Mouse (Mus musculus) splenic B cell, adult 2 months (primary cell): ENCODE measurements around the gene Zc3h7b.
"Not testable (repeated sequence)": the region's sequence is repeated elsewhere in the genome, so short reads cannot be mapped to it uniquely, and the experiment has no call there.

ENCODE experiments used
- DNase-seq: peaks from one replicate; pipeline ENCODE4 v3.0.0-alpha.2; 2011; ENCODE audit warnings: low read depth, low spot score
- H3K27me3 ChIP-seq: 2 replicates; pipeline ENCODE4 v1.6.1; 2012; ENCODE audit warnings: mild to moderate bottlenecking, low read length, moderate library complexity, mixed read lengths; ENCODE audit not compliant: control insufficient read depth, poor library complexity, insufficient read depth, severe bottlenecking
- H3K36me3 ChIP-seq: 2 replicates; pipeline ENCODE4 v1.6.1; 2012; ENCODE audit warnings: mild to moderate bottlenecking, low read length, moderate library complexity, mixed read lengths; ENCODE audit not compliant: control insufficient read depth, poor library complexity, insufficient read depth, severe bottlenecking

The Zc3h7b gene

DNA sequence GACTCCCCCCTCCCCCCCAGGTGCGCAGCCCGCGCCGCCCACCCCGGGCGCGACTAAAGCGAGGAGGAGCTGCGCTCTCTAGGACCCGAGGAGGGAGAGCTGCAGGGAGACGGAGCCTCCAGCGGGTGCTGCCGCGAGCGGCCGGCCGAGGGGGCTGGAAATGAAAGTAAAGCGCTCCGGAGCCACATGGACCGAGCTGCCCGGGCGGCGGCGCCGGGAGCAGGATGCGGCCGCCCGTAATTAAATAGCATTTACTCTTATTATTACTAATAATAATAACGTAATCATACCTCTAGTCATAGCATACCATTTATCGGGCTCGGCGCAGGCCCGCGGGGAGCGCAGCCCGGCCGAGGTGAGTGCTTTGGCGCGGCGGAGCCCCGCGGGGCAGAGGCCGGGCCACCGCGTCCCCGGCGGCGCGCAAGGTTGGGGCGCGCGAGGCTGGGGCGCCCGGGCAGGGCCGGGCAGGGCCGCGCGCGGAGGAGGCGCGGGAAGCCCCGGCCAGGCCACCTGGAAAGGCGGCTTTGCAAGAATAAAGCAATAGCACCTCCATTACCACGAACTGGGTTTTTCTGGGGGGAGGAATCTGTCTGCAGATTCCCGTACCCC is at the start of gene Zc3h7b, which contains the start of gene Rangap1:
Gene Zc3h7b (plus strand): TSS at position 66 of the 609 bp plus-strand sequence.
Gene Rangap1 (minus strand): TSS at position 539 of the 609 bp plus-strand sequence.
- peak; percentile 65 for DNase-seq
- no peaks in the 10 kb centered on the region for H3K36me3 ChIP-seq
- H3K27me3 ChIP-seq = no peaks in the 10 kb centered on the region

DNA sequence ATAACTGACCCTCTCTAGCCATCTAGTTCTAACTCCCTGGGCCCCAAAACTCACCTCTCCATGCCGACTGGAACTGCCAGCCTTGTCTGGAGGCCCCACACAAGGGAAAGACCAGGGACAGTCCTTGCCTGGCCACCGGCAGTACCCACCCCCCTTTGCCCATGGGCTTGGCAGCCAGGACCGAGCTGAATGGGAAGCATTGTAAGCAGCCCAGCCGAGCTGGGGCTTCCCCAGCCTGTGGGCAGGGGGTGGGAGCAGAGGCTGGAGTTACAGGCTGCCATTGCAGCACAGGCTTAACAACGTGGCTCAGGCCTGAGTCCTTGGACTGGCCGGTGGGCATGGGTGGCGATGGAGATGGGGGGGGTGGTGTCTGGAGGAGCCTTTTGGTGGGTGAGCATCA is 47.7 kb upstream of the Zc3h7b start, which contains the start of gene Chadl:
Gene Chadl (minus strand): TSS at position 113 of the 400 bp plus-strand sequence.
- Histone ChIP-seq H3K36me3 (no peaks in the 10 kb centered on the region), H3K27me3 (no peaks in the 10 kb centered on the region)
- no peak for DNase-seq

DNA sequence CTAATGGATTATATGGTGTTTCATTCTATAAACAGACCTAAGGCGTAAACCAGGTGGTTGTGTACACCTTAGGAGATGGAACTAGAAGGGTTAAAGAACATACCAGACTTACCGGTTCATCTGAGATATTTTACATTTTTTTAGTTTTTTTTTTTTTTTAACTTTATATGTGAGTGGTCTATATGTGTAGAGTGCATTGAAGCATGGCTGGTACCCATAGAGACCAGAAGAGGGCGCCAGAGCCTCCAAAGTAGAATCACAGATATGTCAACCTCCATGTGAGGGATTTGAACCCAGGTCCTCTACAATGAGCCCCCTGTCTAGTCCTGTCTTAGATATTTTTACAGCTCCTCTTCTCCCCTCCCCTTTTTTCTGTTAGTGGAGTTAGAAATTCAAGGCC is 47.0 kb upstream of the Zc3h7b start:
- DNase-seq = peak; percentile 74
- Histone ChIP-seq H3K27me3 (no peaks in the 10 kb centered on the region), H3K36me3 (no peaks in the 10 kb centered on the region)

DNA sequence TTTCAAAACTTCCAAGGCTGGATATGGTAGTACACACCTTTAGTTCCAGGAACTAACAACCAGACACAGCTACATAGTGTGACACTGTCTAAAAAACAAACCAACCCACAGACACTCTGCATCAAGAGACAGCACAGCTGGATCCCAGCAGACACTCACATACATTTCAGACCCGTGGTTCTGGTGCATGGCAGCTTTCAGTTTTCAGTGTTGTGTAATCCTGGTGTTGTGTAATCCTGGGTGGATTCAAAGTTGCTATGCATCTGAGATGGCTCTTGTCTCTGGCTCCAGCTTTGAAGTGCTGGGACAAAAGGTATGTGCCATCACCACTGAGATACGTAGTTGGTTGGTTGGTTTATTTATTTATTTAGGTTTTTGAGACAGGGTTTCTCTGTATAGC is 46.3 kb upstream of the Zc3h7b start:
- no peaks in the 10 kb centered on the region for H3K36me3 ChIP-seq
- no peak for DNase-seq
- no peaks in the 10 kb centered on the region for H3K27me3 ChIP-seq

DNA sequence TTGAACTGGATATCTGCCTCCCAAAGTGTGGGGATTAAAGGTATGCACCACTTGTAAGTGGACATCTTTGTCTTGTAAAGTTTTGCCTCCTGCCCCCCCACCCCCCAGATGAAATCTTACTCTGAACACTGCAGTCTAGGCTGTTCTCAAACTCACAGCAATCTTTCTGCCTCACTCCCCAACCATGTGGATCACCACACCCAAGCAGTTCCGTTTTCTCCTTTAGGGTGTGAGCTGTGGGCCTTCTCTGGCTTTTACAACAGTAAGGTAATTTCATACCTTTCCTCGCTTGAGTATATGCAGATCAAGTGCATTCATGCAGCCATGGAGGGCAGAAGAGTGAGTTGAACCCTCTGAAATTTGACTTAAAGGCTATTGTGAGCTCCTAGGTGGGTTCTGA is 44.7 kb upstream of the Zc3h7b start:
- Histone ChIP-seq H3K27me3 (no peaks in the 10 kb centered on the region), H3K36me3 (0 out of 2 replicates have a peak, but pooled peaks cover 5% of the 10 kb centered on the region)
- no peak for DNase-seq

DNA sequence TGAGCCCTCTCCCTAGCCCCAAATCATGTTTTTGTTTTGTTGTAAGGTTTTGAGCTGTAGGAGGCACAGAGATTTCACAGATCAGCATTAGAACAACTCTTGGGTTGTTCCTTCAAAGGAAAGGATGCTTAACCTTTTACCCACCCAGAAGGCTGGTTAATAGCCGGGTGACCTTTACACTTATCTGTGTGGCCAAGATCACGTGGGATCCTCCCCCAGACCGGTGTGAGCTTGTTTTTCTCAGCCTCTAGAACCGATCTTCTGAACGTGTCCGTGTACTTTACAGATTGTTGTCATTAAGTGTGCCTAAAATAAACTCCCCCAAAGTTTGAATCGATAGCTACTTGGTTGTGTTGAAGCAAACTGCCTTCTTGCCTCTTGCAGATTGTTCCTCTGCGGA is 44.3 kb upstream of the Zc3h7b start:
- DNase-seq = no peak

DNA sequence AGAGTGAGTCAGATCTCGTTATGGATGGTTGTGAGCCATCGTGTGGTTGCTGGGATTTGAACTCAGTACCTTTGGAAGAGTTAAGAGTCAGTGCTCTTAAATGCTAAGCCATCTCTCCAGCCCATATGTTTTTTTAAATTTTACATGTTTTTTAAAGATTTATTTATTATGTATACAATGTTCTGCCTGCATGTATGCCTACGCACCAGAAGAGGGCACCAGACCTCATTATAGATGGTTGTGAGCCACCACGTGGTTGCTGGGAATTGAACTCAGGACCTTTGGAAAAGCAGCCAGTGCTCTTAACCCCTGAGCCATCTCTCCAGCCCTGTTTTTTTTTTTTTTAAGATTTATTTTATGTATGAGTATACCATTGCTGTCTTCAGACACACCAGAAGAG is 43.5 kb upstream of the Zc3h7b start:
- not testable (repeated sequence) for H3K27me3 ChIP-seq, DNase-seq
- H3K36me3 ChIP-seq = peaks cover 11% of the 10 kb centered on the region; the same call in 1 of the 2 replicates

More for the DNA sequence above, 44.3 kb upstream of the Zc3h7b start:
- Histone ChIP-seq H3K27me3 (no peaks in the 10 kb centered on the region), H3K36me3 (peaks cover 8% of the 10 kb centered on the region; the same call in 1 of the 2 replicates)

DNA sequence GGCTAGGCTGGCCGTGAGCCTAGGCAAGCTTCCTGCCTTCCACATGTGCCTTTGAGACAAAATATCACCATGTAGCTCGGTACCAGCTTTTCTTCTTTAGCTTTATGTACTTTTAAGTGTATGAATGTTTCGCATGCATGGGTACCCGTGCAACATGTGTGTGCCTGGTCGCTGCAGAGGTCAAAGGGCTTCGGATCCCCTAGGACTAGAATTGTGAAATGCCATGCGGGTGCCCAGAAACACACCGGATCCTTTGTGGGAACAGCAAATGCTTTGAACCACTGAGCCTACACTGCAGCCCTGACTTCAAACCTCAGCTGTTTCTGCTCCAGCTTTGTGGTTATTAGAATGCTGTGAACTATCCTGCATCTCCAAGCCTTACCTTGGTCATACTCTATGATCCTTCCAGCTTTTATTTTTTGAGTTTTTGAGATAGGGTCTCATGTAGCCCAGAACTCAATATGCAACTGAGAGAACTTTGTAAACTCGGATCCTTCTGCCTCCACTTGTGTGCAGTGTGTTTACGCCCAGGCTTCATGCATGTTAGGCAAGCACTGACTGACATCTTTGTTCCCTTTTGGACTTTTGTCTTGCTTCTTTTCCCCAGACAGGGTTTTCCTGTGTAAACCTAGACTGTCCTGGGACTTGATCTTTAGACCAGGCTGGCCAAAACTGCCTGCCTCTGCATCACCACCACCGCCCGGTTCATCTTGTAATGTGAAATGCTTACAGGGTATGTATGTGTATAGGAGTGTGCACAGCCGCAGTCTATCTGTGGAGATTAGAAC is 42.4 kb upstream of the Zc3h7b start:
- no peaks in the 10 kb centered on the region for H3K27me3 ChIP-seq
- H3K36me3 ChIP-seq = peaks cover 11% of the 10 kb centered on the region; the same call in 1 of the 2 replicates
- no peak for DNase-seq

DNA sequence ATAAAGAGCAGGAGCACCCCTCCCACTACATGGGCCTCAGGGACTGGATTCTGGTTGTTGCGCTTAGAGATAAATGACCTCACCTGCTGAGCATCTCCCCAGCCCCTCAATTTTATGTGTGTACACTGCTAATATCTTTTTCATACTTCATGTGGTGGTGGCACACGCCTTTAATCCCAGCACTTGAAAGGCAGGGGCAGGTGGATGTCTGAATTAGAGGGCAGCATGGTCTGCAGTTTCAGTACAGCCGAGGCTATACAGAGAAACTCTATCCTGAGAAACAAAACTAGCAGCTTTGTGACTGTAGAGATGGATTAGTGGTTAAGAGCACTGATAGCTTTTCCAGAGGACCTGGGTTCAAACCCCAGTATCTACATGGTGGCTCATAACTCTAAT is 41.8 kb upstream of the Zc3h7b start:
- Histone ChIP-seq H3K27me3 (no peaks in the 10 kb centered on the region), H3K36me3 (peaks cover 11% of the 10 kb centered on the region; the same call in 1 of the 2 replicates)
- DNase-seq = no peak

DNA sequence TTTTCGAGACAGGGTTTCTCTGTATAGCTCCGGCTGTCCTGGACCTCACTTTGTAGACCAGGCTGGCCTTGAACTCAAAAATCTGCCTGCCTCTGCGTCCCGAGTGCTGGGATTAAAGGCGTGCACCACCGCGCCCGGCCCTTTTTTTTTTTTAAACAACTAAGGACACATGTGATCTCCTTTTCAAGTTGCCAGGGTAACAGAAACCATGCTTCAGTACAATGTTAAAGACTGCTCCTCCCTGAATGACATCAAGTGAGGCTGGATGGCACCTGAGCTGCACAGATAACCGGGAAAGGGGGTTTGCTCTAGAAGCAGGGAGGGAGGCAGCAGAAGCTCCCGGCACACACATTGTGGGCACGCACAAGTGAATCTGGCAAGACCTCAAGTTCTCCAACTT is 35.9 kb upstream of the Zc3h7b start:
- Histone ChIP-seq H3K36me3 (peaks cover 25% of the 10 kb centered on the region), H3K27me3 (no peaks in the 10 kb centered on the region)
- no peak for DNase-seq

DNA sequence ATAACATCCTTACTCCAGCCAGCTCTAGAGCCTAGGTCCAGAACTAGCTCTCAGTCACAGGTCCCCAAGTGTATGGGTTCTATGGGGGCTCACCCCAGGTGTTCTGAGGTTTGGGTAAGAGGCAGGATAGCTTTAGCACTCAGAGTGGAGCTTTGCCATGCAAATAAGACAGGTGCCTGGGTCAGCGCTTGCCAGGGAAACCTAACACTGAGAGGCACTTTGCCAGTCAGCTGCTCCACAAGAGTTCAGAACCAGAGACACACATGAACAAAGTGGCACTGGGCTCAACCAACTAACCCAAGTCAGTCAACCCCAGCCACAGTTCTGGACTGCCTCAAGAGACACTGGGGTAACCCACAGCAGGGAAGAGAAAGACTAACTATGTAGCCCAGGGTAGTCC is 35.2 kb upstream of the Zc3h7b start:
- H3K27me3 ChIP-seq = no peaks in the 10 kb centered on the region
- H3K36me3 ChIP-seq = peaks cover 23% of the 10 kb centered on the region
- DNase-seq = no peak

DNA sequence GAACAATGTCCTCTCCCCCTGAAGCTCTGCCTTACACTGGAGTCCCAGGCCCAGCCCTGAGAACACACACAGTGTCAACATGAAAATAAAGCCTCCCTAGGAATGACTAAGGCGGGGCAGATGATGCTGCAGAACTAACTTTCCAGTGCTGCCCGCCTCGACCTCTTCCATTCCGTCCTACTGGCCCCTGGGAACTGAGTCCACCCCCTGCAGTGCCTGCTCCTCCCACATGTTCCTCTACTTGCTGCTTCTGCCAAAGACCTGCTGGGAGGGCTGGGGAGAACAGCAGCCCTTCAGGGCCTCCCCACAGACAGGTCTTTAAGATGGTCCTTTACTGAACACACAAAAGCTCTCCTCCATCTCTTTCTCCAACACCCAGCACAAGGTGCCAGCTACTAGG is 34.1 kb upstream of the Zc3h7b start:
- H3K27me3 ChIP-seq = no peaks in the 10 kb centered on the region
- no peak for DNase-seq
- peaks cover 19% of the 10 kb centered on the region for H3K36me3 ChIP-seq

DNA sequence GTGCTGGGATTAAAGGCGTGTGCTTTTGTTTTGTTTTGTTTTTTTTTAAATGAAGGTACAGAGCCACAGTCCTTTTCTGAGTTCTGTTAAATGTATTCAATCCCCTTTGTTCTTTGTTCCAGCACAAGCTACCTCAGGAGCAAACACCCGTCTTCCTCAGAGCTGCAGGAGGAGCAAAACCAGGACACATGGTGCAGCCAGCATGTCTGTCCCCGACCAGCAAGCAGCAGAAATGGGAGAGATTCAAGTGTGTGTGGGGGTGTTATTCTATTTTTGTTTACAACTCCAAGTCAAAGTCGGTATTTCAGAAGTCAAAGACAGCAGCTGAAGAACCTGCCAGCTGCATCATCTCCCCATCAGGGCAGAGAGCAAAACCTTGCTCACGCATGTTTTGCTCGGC is 31.1 kb upstream of the Zc3h7b start:
- no peaks in the 10 kb centered on the region for H3K27me3 ChIP-seq
- DNase-seq = no peak

DNA sequence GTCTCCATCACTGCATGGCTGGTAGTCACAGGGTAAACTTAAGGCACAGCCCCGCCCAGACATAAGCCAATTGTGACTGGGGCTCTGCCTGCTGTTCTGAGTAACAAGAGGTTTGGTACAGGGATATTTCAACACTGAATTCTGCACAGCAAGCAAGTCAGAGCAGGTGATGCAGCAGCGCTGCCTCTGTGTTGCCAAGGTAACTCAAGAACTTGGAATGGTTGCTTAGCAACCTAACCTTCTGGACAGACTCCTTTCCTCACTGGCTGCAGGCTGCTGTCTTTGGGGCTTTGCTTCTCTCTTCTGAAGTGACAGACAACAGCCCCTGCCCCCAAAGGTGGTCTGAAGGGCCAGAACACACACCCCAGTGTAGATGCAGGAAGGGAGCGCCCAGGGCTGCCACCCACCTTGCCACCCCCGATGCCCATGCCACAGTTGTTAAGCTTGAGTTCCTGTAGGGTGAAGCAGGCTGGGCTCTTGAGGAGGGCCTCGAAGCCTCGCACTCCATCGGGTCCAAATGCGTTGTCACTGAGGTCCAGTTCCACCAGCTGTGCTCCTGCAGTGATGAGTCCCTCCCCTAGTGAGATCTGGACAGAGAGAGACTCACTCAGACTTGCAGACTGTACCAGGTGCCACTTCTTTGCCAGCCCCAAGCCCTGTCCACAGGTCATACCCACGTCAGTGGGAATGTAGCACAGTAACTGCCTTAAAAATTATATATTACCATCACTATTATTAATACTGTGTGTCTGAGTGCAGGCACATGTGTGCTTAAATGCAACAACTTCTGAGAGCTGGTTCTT is 26.3 kb upstream of the Zc3h7b start:
- DNase-seq = no peak
- Histone ChIP-seq H3K27me3 (no peaks in the 10 kb centered on the region), H3K36me3 (peaks cover 12% of the 10 kb centered on the region)

More for the DNA sequence above, 31.1 kb upstream of the Zc3h7b start:
- H3K36me3 ChIP-seq = peaks cover 19% of the 10 kb centered on the region

DNA sequence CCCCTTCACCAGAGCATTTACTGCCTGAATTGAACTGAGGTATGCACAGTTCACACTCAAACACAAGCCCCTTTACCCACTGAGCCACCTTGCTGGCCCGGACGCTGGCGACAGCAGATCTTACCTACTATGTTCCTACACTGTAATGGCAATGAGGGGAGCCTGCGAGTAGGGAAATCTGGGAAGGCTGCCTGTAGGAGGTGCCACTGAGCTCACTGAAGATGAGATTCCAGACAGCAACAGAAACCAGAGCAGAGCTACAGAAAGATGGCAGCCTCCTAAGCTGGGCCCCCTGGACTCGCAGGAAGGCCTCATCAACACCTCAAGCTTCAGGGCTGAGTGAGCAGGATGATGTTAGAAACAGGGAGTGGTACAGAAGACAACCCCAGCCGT is 25.7 kb upstream of the Zc3h7b start:
- Histone ChIP-seq H3K36me3 (peaks cover 7% of the 10 kb centered on the region), H3K27me3 (no peaks in the 10 kb centered on the region)
- no peak for DNase-seq
